ENCODE assay signal across 21 mouse cellular contexts in the genomic region with DNA sequence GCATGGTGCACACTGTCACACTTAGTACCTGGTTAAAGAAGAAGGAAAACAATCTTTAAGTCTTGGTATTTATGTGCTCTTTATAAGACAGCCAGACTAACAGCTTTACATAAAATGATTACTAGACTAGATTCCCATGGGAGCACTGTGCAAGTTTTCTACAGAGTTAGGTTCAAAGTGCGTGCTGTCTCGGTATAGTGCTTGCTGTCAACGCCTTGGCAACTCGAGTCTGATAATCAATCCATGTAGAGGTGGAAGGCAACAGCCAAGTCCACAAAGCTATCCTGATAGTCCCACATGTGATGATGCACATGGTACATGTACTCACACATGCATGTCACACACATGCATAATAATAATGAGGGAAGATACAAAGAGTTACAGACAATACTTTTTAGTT. TPM values are rescaled to one million over a fixed set of nuclear protein-coding genes. Genes with fewer than 3 reads are reported as not detected.
DNase-seq lines count a peak whose midpoint lies in the region; ATAC-seq and TF ChIP-seq lines count a peak whose summit lies in the region.
"Had no signal": no experiment of that assay in that cellular context is flagged by ENCODE, and none has a peak within 500 bp of the region (broad histone marks: within the 10 kb centered on the region; RNA-seq: fewer than 3 reads in every experiment).

No protein-coding gene starts in this region.

- peaks cover 33% of the 10 kb centered on the region for H3K4me1 ChIP-seq in kidney, adult 2 months (ENCODE audit: control insufficient read depth, insufficient read depth, low read length)
- peaks cover 92% of the 10 kb centered on the region for H3K4me1 ChIP-seq in megakaryocyte, embryonic 14.5 days
- H3K4me1 ChIP-seq in small intestine, adult 2 months (ENCODE audit: control insufficient read depth, insufficient read depth, insufficient read length, low read length) = peaks cover 24% of the 10 kb centered on the region; the same call in 1 of the 2 replicates
- H3K4me1 ChIP-seq: hindbrain, embryonic 10.5 days had no signal

- no peak overlapping the region for H3K4me3 ChIP-seq in gastrocnemius, adult 2 months
- no peak overlapping the region for H3K4me3 ChIP-seq in kidney, adult 2 months (ENCODE audit: insufficient read depth, low read depth, low read length)
- H3K4me3 ChIP-seq in megakaryocyte, embryonic 14.5 days (replicated peaks) = peak overlapping the region; percentile 79
- no peak overlapping the region for H3K4me3 ChIP-seq in small intestine, adult 2 months (ENCODE audit: low read depth, low read length)
- H3K4me3 ChIP-seq: embryonic facial prominence, embryonic 12.5 days; embryonic facial prominence, embryonic 15.5 days; hindbrain, embryonic 10.5 days had no signal

- peaks cover 5% of the 10 kb centered on the region for H3K36me3 ChIP-seq in kidney, adult 2 months (ENCODE audit: control insufficient read depth, insufficient read depth, low read length)
- H3K36me3 ChIP-seq in megakaryocyte, embryonic 14.5 days (replicated peaks; ENCODE audit: low read length) = peaks cover 100% of the 10 kb centered on the region
- peaks cover 34% of the 10 kb centered on the region for H3K36me3 ChIP-seq in small intestine, adult 2 months (ENCODE audit: control insufficient read depth, insufficient read depth, low read length)

- WGBS in kidney, adult 2 months = 42% methylated on average over 4 of the region's 4 CpGs
- WGBS in small intestine, adult 2 months = 20% methylated on average over 4 of the region's 4 CpGs

- no peak for TF ChIP-seq POLR2A in kidney, adult 2 months (IDR thresholded peaks at IDR 0.05; ENCODE audit: low read depth, low read length)
- TF ChIP-seq POLR2A in small intestine, adult 2 months (IDR thresholded peaks at IDR 0.05; ENCODE audit: low read depth, low read length) = no peak

- TF ChIP-seq CTCF in gastrocnemius, adult 2 months (IDR thresholded peaks at IDR 0.05) = no peak
- TF ChIP-seq CTCF in kidney, adult 2 months (conservative IDR thresholded peaks at IDR 0.05; ENCODE audit: insufficient read depth, insufficient read length, low read depth, low read length) = no peak
- TF ChIP-seq CTCF in small intestine, adult 2 months (IDR thresholded peaks at IDR 0.05; ENCODE audit: extremely low read depth, insufficient read length, insufficient replicate concordance, low read depth, low read length) = no peak

- no peak for ATAC-seq in megakaryocyte, adult 5-6 weeks (ENCODE audit: poor library complexity, severe bottlenecking)
- ATAC-seq: forebrain, embryonic 14.5 days; forebrain, postnatal 0 days; Patski had no signal

- no peak for DNase-seq in gastrocnemius, adult 2 months
- no peak for DNase-seq in gastrocnemius, postnatal 14 days
- DNase-seq in kidney, adult 2 months = peak; percentile 24
- DNase-seq in kidney, postnatal 4 days = no peak
- no peak for DNase-seq in thymus, postnatal 36 days
- DNase-seq: adrenal gland, postnatal 10 days; adrenal gland, postnatal 36 days; cerebellum, adult 18-20 months; cerebellum, adult 9-10 months; cerebellum, postnatal 25 days; forebrain, postnatal 0 days; gastrocnemius, postnatal 36 days had no signal

- intact Hi-C loops in gastrocnemius, adult 2 months (cut with DNase I) = no loop called here
- intact Hi-C loops in gastrocnemius, postnatal 14 days (cut with DNase I; ENCODE audit: low total_unique reads) = no loop called here

- H3K9me3 ChIP-seq in megakaryocyte, embryonic 14.5 days = no peaks in the 10 kb centered on the region
- H3K9me3 ChIP-seq: embryonic facial prominence, embryonic 12.5 days; embryonic facial prominence, embryonic 15.5 days; hindbrain, embryonic 10.5 days had no signal

- no peaks in the 10 kb centered on the region for H3K27me3 ChIP-seq in kidney, adult 2 months (replicated peaks; ENCODE audit: control insufficient read depth, insufficient read depth, low read length)
- H3K27me3 ChIP-seq in megakaryocyte, embryonic 14.5 days (replicated peaks) = no peaks in the 10 kb centered on the region
- H3K27me3 ChIP-seq in small intestine, adult 2 months (ENCODE audit: control insufficient read depth, insufficient read depth, low read length) = no peaks in the 10 kb centered on the region
- H3K27me3 ChIP-seq: embryonic facial prominence, embryonic 12.5 days; embryonic facial prominence, embryonic 15.5 days; Patski had no signal

- 0 out of 2 replicates have a peak overlapping the region, but pooled peaks have one; percentile 13 for H3K27ac ChIP-seq in gastrocnemius, adult 2 months
- H3K27ac ChIP-seq in kidney, adult 2 months (ENCODE audit: insufficient read depth, low read depth, low read length) = no peak overlapping the region
- peak overlapping the region; percentile 43; the same call in 1 of the 2 replicates for H3K27ac ChIP-seq in small intestine, adult 2 months (ENCODE audit: insufficient read depth, low read depth, low read length)
- H3K27ac ChIP-seq: embryonic facial prominence, embryonic 12.5 days; embryonic facial prominence, embryonic 15.5 days; hindbrain, embryonic 10.5 days; hindbrain, embryonic 14.5 days had no signal

RNA-seq across cellular contexts. Expression of a gene that starts 21.2 kb away (rescaled TPM):
- total RNA-seq in gastrocnemius, adult 2 months (2021) = 10 to 100 TPM; 18.6 to 26.4 TPM
- total RNA-seq in gastrocnemius, postnatal 14 days (2021) = 10 to 100 TPM; 29.5 to 36.0 TPM
- polyA plus RNA-seq in kidney, adult 2 months (2012; rRNA removed) = 23.2 and 38.2 TPM in 2 replicates
- polyA plus RNA-seq in megakaryocyte, embryonic 14.5 days (2012; ENCODE audit: insufficient read depth, low replicate concordance) = 87.7 and 210 TPM in 2 replicates
- total RNA-seq in megakaryocyte, adult 5-6 weeks (2015) = 448 and 514 TPM in 2 replicates
- 174 and 218 TPM in 2 replicates for total RNA-seq in megakaryocyte, adult 5-6 weeks (2017)
- 7.9 and 19.2 TPM in 2 replicates for polyA plus RNA-seq in small intestine, adult 2 months (2012; rRNA removed)

RNA-seq across cellular contexts. Expression of a gene that starts 32.1 kb away (rescaled TPM):
- total RNA-seq in gastrocnemius, adult 2 months (2021) = 1 to 10 TPM; 5.8 to 6.6 TPM
- total RNA-seq in gastrocnemius, postnatal 14 days (2021) = 1 to 10 TPM; 7.0 to 7.6 TPM
- 3.7 and 4.6 TPM in 2 replicates for polyA plus RNA-seq in kidney, adult 2 months (2012; rRNA removed)
- 10.8 TPM in 1 of 2 replicates, not detected in the other for polyA plus RNA-seq in megakaryocyte, embryonic 14.5 days (2012; ENCODE audit: insufficient read depth, low replicate concordance)
- total RNA-seq in megakaryocyte, adult 5-6 weeks (2015) = 50.3 and 50.9 TPM in 2 replicates
- total RNA-seq in megakaryocyte, adult 5-6 weeks (2017) = 57.7 and 68.7 TPM in 2 replicates
- 1.3 and 3.1 TPM in 2 replicates for polyA plus RNA-seq in small intestine, adult 2 months (2012; rRNA removed)

Comparison
In these comparisons a context has a peak if more than half of its experiments do, and no peak if none do; other contexts are left out.
1. RNA of a gene that starts 21.2 kb away (total RNA-seq): 174 to 514 TPM in megakaryocyte, adult 5-6 weeks; 29.5 to 36.0 TPM in gastrocnemius, postnatal 14 days and 18.6 to 26.4 TPM in gastrocnemius, adult 2 months; every median in the first group is over 4 times any median in the second.
2. RNA of a gene that starts 32.1 kb away (total RNA-seq): 50.3 to 68.7 TPM in megakaryocyte, adult 5-6 weeks; 7.0 to 7.6 TPM in gastrocnemius, postnatal 14 days and 5.8 to 6.6 TPM in gastrocnemius, adult 2 months; every median in the first group is over 4 times any median in the second.